Mouse (Mus musculus) retina, postnatal 1 day (tissue): ENCODE measurements at regions not wholly inside any gene's neighbourhood (a gene's known extent, or its start where the extent isn't known, plus 50 kb on each side); places are given as distances from the start of the nearest gene placed in this dataset.

ENCODE experiments used
- DNase-seq: peaks from one replicate; pipeline ENCODE4 v3.0.0-alpha.2; 2012

GRCm38 (mm10) chr8:7011881-7012280 lies 1649.2 kb downstream of the Efnb2 start:
- DNase-seq = no peak

GRCm38 (mm10) chr8:6991516-6991915 lies 1669.5 kb downstream of the Efnb2 start:
- no peak for DNase-seq

DNA sequence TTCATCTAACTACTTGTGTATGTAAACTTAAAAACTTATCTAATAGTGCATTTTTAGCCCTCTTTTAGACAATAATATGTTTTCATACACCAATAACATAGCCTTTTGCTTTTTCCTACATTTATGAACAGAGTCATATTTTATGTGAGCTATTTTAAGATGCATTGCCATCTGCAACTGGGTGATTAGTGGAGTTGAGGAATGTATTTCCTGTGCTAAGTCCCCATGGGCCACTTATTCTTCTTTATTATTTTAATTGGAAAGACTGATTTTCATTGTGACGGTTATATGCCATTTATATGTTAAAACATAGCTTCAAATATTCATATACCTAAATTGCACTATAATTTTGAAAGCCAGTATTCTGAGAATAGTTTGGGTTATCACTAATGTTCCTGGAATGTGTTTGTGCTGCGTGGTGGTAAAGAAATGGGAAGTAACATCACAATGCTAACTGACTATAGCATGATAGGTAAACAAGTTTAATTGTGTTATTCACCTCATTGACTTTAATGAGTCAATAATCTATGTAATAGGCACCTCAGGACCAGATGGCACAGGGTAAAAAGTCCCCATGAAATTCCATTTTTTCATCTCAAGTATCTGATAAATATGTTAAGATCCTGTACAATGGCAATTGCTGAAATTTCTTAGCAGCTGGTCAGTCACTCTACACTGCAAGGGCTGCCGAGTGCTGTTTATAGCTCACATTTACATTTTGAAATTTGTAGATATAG lies 1671.5 kb downstream of the Efnb2 start:
- no peak for DNase-seq

GRCm38 (mm10) chr8:6973961-6974360 lies 1687.1 kb downstream of the Efnb2 start:
- DNase-seq = peak; percentile 8

DNA sequence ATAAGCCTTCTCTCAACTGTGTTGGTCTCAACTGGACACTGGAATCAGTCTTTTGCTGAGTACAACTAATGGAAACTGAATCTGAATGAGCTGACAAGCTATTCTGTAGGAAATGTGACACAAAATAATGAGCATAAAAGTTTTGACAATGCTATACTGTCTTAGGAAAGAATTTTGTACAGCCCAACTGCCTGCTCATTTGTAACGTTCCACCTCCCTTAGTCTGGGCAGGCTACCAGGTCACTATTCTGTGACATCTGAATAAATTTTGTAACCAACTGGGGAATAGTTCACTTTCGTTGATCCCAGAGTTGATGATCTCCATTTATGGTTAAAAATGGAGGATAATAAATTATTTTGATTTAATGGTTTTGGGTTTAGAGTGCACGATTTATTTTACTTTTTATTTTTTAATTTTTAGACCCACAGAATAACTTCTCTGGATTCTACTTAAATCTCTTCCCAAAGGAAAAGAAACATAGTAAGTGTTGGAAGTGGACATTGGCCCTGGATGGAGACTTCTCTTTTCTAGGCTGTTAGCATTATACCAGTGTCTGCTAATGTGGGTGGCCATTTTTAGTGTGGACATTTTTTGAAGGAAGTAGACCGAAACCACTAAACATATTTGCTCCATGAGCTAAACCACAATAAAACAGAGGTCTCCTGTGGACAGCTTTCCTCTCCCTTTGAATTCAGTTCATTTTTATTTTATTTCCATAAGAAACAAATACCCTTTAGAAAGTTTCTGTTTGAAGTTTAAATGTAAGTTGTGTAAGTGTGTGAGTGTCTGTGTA lies 1697.8 kb downstream of the Efnb2 start:
- no peak for DNase-seq

- peak; percentile 91 for DNase-seq
These were observed 1703.0 kb downstream of the Efnb2 start for GRCm38 (mm10) chr8:6958086-6958485.

DNA sequence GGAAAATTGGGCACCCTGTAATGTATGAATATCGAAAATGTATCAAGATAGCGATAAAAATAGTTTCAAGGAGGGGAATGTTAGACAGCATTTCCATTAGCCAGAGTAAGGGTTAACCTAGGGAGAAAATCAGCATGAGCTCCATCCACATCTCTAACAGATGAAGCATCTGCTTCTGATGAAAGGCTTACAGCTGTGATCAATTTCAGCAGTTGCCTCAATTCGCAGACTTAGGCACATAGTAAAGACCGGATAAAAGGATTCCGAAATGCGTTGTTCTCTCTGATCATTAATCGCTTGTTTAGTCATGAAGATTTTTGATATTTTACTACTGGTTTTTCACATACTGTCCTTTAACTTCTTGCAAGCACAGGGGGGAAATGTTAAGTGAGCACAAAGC lies 1706.8 kb downstream of the Efnb2 start:
- DNase-seq = no peak

- no peak for DNase-seq
These were observed 1738.6 kb downstream of the Efnb2 start for GRCm38 (mm10) chr8:6922467-6922866.

DNA sequence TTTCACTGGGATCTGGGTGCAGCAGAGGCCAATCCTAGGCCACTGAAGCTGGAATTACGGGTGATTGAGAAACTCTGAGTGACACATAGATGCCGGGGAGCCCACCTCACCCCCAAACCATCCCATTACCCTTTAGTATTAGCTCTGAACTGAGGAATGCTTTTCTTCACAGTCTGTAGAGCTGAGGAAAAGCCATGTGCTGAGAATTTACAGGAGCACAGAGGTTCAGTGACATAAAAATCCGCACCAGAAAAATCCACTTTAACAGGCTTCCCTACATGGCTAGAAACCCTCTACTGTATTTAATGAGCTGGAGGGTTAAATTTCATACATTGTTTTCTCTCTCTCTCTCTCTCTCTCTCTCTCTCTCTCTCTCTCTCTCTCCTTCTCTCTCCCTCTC lies 1753.4 kb downstream of the Efnb2 start:
- no peak for DNase-seq

GRCm38 (mm10) chr8:6891456-6891855 lies 1769.6 kb downstream of the Efnb2 start:
- no peak for DNase-seq

DNA sequence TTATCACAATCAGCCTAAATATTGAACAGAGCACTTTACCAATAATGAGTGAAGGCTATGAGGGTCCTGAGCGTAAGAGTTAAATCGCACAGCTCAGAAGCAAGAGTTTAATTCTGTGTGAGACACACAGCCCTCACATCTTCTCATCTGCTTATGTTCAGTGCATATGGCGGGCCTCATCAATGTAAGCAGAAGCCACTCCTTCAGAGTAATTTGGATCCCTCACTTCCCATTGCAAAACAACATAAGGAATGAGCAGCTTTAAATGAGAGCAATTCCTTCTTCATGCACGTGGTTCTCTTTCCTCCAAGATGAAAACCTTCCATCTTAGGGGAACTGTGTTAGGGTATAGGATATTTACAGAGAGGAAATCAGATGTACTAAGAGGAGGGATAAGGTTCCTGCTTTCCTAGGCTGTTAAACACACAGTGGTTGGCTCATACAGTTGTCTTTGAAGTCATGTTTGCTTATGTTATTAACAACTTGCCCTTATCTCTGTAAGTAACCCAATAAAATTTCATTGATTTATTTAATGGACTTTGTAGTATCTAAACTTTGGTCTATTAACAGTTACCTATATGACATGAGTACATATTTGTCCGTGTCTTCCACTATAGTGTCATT lies 1774.2 kb downstream of the Efnb2 start:
- no peak for DNase-seq

GRCm38 (mm10) chr8:6884828-6885227 lies 1776.2 kb downstream of the Efnb2 start:
- DNase-seq = no peak

- no peak for DNase-seq
These were observed 1777.5 kb upstream of the Slc10a2 start for GRCm38 (mm10) chr8:6882626-6883025.
